Mouse (Mus musculus): ENCODE results near the gene Sp1.

GRCm38 (mm10) chr15:102393584-102394014 is 12.3 kb upstream of the Sp1 start:
- TF ChIP-seq CTCF (conservative IDR thresholded peaks at IDR 0.05; ENCODE audit: low read length) (no peak), NANOG (IDR thresholded peaks at IDR 0.05; ENCODE audit: borderline replicate concordance, low read length) (no peak), POU5F1 (IDR thresholded peaks at IDR 0.05; ENCODE audit: borderline replicate concordance, low read length) (no peak)

Data from E14TG2a.4 (cell line).